Mouse (Mus musculus): ENCODE measurements at regions not wholly inside any gene's neighbourhood (a gene's known extent, or its start where the extent isn't known, plus 50 kb on each side); places are given as distances from the start of the nearest gene placed in this dataset.

- peak; percentile 28 for DNase-seq (ENCODE audit: low read depth, low spot score)
Observed at GRCm38 (mm10) chr11:17620462-17621248, 333.0 kb downstream of the Etaa1 start.

- DNase-seq (ENCODE audit: low read depth, low spot score) = no peak
Observed at GRCm38 (mm10) chr11:17629541-17630171, 324.0 kb downstream of the Etaa1 start.

GRCm38 (mm10) chr11:17630172-17630553, 323.5 kb downstream of the Etaa1 start:
- DNase-seq (ENCODE audit: low read depth, low spot score) = no peak

GRCm38 (mm10) chr11:17637158-17637557, 316.5 kb downstream of the Etaa1 start:
- no peak for DNase-seq (ENCODE audit: low read depth, low spot score)

- DNase-seq (ENCODE audit: low read depth, low spot score) = no peak
Observed at GRCm38 (mm10) chr11:17639922-17640321, 313.8 kb downstream of the Etaa1 start.

GRCm38 (mm10) chr11:17647441-17647840, 306.2 kb downstream of the Etaa1 start:
- no peak for DNase-seq (ENCODE audit: low read depth, low spot score)

- no peak for DNase-seq (ENCODE audit: low read depth, low spot score)
Observed at GRCm38 (mm10) chr11:17651389-17652156, 302.1 kb downstream of the Etaa1 start.

- DNase-seq (ENCODE audit: low read depth, low spot score) = no peak
Observed at GRCm38 (mm10) chr11:17655840-17656239, 297.8 kb downstream of the Etaa1 start.

- DNase-seq (ENCODE audit: low read depth, low spot score) = no peak
Observed at GRCm38 (mm10) chr11:17657720-17658119, 296.0 kb downstream of the Etaa1 start.

- DNase-seq (ENCODE audit: low read depth, low spot score) = peak; percentile 13
Observed at GRCm38 (mm10) chr11:17658289-17658688, 295.4 kb downstream of the Etaa1 start.

GRCm38 (mm10) chr11:17658717-17659116, 295.0 kb downstream of the Etaa1 start:
- no peak for DNase-seq (ENCODE audit: low read depth, low spot score)

- no peak for DNase-seq (ENCODE audit: low read depth, low spot score)
Observed at GRCm38 (mm10) chr11:17663893-17664292, 289.8 kb downstream of the Etaa1 start.

- no peak for DNase-seq (ENCODE audit: low read depth, low spot score)
Observed at GRCm38 (mm10) chr11:17665624-17666552, 287.8 kb downstream of the Etaa1 start.

- no peak for DNase-seq (ENCODE audit: low read depth, low spot score)
Observed at GRCm38 (mm10) chr11:17680998-17681397, 272.7 kb downstream of the Etaa1 start.

- peak; percentile 32 for DNase-seq (ENCODE audit: low read depth, low spot score)
Observed at GRCm38 (mm10) chr11:17685711-17686113, 268.0 kb downstream of the Etaa1 start.

GRCm38 (mm10) chr11:17686806-17687205, 266.9 kb downstream of the Etaa1 start:
- DNase-seq (ENCODE audit: low read depth, low spot score) = no peak

- DNase-seq (ENCODE audit: low read depth, low spot score) = no peak
Observed at GRCm38 (mm10) chr11:17694145-17694544, 259.5 kb downstream of the Etaa1 start.

- DNase-seq (ENCODE audit: low read depth, low spot score) = no peak
Observed at GRCm38 (mm10) chr11:17708769-17709168, 244.9 kb downstream of the Etaa1 start.

GRCm38 (mm10) chr11:17722051-17722450, 231.6 kb downstream of the Etaa1 start:
- DNase-seq (ENCODE audit: low read depth, low spot score) = peak; percentile 88

GRCm38 (mm10) chr11:17727258-17728034, 226.2 kb downstream of the Etaa1 start:
- no peak for DNase-seq (ENCODE audit: low read depth, low spot score)

Measured in R1 (cell line).